Mouse (Mus musculus) embryonic fibroblast, embryonic 13.5 days (primary cell): Measurements from ENCODE around the gene Cd82. TPM values are rescaled to one million over a fixed set of nuclear protein-coding genes. Genes with fewer than 3 reads are reported as not detected.

Experiments
- H3K27ac ChIP-seq: 2 replicates; pipeline ENCODE4 v1.5.1; 2012; ENCODE audit warnings: low read length, control low read depth, inconsistent platforms; ENCODE audit not compliant: insufficient read depth
- H3K4me1 ChIP-seq: 2 replicates; pipeline ENCODE4 v1.6.1; 2011; ENCODE audit warnings: low read length; ENCODE audit not compliant: control insufficient read depth, insufficient read depth
- H3K4me3 ChIP-seq: 2 replicates; pipeline ENCODE4 v1.5.1; 2011; ENCODE audit warnings: mild to moderate bottlenecking, control low read depth, low read length; ENCODE audit not compliant: insufficient read depth
- CTCF ChIP-seq: IDR thresholded peaks from 2 replicates; pipeline ENCODE4 v1.5.1; 2011; ENCODE audit warnings: mild to moderate bottlenecking, control low read depth, low read length, moderate library complexity, borderline replicate concordance; ENCODE audit not compliant: insufficient read depth
- POLR2A ChIP-seq: IDR thresholded peaks from 2 replicates; pipeline ENCODE4 v1.6.1; 2011; ENCODE audit warnings: low read depth, mild to moderate bottlenecking, control low read depth, low read length, moderate library complexity
- polyA plus RNA-seq: library from polyadenylated mRNA; stranded (reverse); fragments of >200 nt; gene quantifications from 2 replicates; pipeline ENCODE4 v1.2.4, GENCODE M21; 2011; ENCODE audit warnings: low read depth; ENCODE audit not compliant: missing spikeins, insufficient read length

Cd82 gene
- polyA plus RNA-seq, 1 experiment: 48.6 TPM

GRCm38 (mm10) chr2:93418396-93418795 is 44.5 kb downstream of the Cd82 start:
- Histone ChIP-seq H3K4me1 (no peaks in the 10 kb centered on the region; the same call in 1 of the 2 replicates), H3K27ac (no peak overlapping the region), H3K4me3 (no peak overlapping the region)
- peak; percentile 64; the same call in 1 of the 2 replicates for TF ChIP-seq CTCF
- no peak for TF ChIP-seq POLR2A

- Histone ChIP-seq H3K4me1 (no peaks in the 10 kb centered on the region; the same call in 1 of the 2 replicates), H3K4me3 (no peak overlapping the region), H3K27ac (peak overlapping the region; percentile 72)
- TF ChIP-seq CTCF: no peak
- no peak for TF ChIP-seq POLR2A
Measured at GRCm38 (mm10) chr2:93416874-93417709, 45.8 kb downstream of the Cd82 start.

- Histone ChIP-seq H3K4me1 (no peaks in the 10 kb centered on the region; the same call in 1 of the 2 replicates), H3K4me3 (no peak overlapping the region), H3K27ac (no peak overlapping the region)
- peak; percentile 52; the same call in 1 of the 2 replicates for TF ChIP-seq CTCF
- no peak for TF ChIP-seq POLR2A
Measured at GRCm38 (mm10) chr2:93415281-93415680, 47.7 kb downstream of the Cd82 start.

- TF ChIP-seq POLR2A (no peak), CTCF (no peak)
Measured at GRCm38 (mm10) chr2:93414163-93414562, 48.8 kb downstream of the Cd82 start.

GRCm38 (mm10) chr2:93413367-93414014 is 49.4 kb downstream of the Cd82 start:
- TF ChIP-seq CTCF: peak; percentile 63; the same call in 1 of the 2 replicates
- no peak for TF ChIP-seq POLR2A
- Histone ChIP-seq H3K4me3 (no peak overlapping the region), H3K27ac (no peak overlapping the region), H3K4me1 (no peaks in the 10 kb centered on the region; the same call in 1 of the 2 replicates)

More at GRCm38 (mm10) chr2:93414163-93414562, 48.8 kb downstream of the Cd82 start:
- Histone ChIP-seq H3K4me3 (no peak overlapping the region), H3K27ac (no peak overlapping the region), H3K4me1 (no peaks in the 10 kb centered on the region; the same call in 1 of the 2 replicates)

- no peaks in the 10 kb centered on the region; the same call in 1 of the 2 replicates for H3K4me1 ChIP-seq
- TF ChIP-seq CTCF (no peak), POLR2A (no peak)
- H3K4me3 ChIP-seq: no peak overlapping the region
Measured at GRCm38 (mm10) chr2:93412101-93412500, 50.8 kb downstream of the Cd82 start.

GRCm38 (mm10) chr2:93410899-93411570 is 51.9 kb downstream of the Cd82 start:
- Histone ChIP-seq H3K4me3 (no peak overlapping the region), H3K4me1 (no peaks in the 10 kb centered on the region), H3K27ac (no peak overlapping the region)
- TF ChIP-seq POLR2A (no peak), CTCF (no peak)

More at GRCm38 (mm10) chr2:93412101-93412500, 50.8 kb downstream of the Cd82 start:
- H3K27ac ChIP-seq: no peak overlapping the region

- Histone ChIP-seq H3K27ac (no peak overlapping the region), H3K4me3 (no peak overlapping the region), H3K4me1 (peaks cover 11% of the 10 kb centered on the region)
- no peak for TF ChIP-seq CTCF
Measured at GRCm38 (mm10) chr2:93405017-93405425, 57.9 kb downstream of the Cd82 start.

- Histone ChIP-seq H3K4me1 (peaks cover 11% of the 10 kb centered on the region), H3K27ac (no peak overlapping the region), H3K4me3 (no peak overlapping the region)
- TF ChIP-seq POLR2A (no peak), CTCF (0 out of 2 replicates have a peak, but pooled peaks have one; percentile 8)
Measured at GRCm38 (mm10) chr2:93404169-93404568, 58.8 kb downstream of the Cd82 start.
